Mouse (Mus musculus) fat pad, adult 2 months (tissue): Measurements from ENCODE around the gene Cacybp.

Source experiments
- DNase-seq: peaks from one replicate; pipeline ENCODE4 v3.0.0-alpha.2; 2011; ENCODE audit warnings: low read depth, low spot score; ENCODE audit errors: extremely low read depth

The Cacybp gene

GRCm38 (mm10) chr1:160217898-160218297 is 5.2 kb upstream of the Cacybp start:
- no peak for DNase-seq

- no peak for DNase-seq
These were observed 1.5 kb upstream of the Cacybp start for GRCm38 (mm10) chr1:160214171-160214570.

- no peak for DNase-seq
These were observed 468 bp downstream of the Cacybp start for GRCm38 (mm10) chr1:160212123-160212691.

DNA sequence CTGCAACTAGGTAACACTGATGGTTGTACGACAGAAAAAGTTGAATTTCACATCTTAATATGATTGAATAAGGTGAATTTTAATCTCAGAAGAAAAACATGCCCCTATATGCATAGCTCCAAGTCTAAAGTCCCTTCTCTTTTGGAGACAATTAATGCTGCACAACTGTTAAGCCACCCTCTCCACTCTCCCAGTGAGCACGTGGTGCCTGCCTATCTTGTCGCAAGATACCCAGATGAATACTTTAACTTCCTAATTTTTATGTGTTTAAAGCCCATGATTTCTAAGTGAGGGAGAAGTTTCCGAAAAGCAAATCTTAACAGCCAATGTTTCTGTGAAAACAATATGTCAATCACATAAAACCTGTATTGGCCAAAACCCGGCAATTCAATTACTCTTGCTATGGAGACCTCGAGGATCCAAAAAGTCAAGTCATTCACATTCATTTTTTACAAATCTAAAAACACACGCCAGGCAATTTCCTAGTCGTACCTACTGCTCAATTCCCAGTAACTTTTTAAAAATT is 1.0 kb downstream of the Cacybp start:
- no peak for DNase-seq

GRCm38 (mm10) chr1:160210566-160210965 is 2.1 kb downstream of the Cacybp start:
- no peak for DNase-seq

DNA sequence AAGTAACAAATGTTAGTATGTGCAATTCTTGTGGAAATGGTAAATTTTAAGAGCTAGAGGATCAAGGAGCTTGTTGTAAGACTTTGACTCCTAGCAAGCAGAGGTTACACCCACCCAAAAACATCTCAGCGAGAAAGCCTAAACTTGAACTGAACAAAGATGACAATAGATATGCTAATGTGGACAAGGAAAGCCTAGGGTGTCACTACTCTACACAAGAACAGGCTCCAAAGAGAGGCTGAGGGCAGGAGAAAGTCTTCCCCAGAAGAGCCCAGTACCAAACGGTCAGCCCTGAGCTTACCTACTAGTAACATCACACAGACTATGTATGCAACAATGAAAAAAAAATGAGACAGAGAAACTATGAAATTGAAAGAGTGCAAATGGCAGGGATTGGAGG is 2.8 kb downstream of the Cacybp start:
- no peak for DNase-seq

- no peak for DNase-seq
These were observed 7.2 kb downstream of the Cacybp start for GRCm38 (mm10) chr1:160205486-160205885.

- DNase-seq = no peak
These were observed 17.4 kb downstream of the Cacybp start for GRCm38 (mm10) chr1:160195337-160195663.

DNA sequence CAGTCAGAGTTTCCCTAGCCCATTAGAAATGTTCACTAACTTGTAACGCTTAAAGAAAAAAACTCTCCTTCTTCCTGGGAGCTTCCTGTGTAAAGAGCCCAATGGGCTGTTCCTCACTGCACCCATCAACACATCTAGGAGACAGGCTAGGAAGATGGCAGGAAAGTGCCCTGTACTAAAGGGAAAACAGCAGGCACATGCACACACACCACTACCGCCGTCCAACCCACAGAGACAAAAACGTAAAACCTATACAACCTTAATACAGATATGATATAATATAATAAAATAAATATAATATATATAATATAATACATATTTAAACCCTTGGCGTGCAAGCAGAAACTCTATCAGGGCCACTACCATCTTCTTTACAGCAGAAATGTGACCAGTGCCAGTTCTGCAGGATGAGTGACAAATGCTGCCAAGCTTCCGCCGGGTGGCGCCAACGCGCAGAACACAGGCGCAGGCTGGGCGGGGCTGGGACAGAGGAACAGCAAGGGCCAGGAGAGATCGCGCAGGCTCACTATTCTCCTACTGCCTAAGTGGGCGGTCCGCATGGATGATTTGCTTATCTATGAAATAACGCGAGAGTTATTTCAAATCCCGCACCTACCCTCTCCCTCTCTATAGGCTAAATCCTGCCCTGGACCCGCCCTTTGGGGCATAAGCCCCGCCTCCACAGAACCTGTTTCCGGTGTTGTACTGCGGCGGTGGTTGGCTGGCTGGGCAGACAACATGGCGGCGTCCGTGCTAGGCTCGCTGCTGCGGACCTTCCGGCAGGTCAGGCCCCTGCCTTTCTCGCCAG is 17.9 kb downstream of the Cacybp start, which contains the start of gene Mrps14:
TSS of gene Mrps14 (plus strand) at position 687 of the 808 bp plus-strand sequence.
- DNase-seq = peak; percentile 94

DNA sequence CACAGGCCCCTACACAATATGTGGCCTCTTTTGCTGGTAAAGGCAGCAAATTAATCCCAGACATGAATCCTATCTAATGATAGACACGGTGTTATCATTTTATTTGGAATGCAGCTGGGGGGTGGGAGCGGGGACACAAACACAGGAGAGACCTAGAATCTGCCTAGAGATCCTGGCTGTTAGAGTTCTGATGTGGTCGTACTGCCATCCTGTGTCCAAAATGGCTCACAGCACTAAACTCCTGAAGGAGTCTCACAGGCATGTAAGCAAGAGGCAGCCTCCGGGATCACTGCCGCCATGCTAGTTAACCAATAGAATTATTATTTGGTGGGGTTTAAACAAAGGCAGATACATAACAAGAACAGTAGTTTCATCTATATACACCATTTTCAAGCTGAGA is 28.2 kb downstream of the Cacybp start:
- DNase-seq = no peak

DNA sequence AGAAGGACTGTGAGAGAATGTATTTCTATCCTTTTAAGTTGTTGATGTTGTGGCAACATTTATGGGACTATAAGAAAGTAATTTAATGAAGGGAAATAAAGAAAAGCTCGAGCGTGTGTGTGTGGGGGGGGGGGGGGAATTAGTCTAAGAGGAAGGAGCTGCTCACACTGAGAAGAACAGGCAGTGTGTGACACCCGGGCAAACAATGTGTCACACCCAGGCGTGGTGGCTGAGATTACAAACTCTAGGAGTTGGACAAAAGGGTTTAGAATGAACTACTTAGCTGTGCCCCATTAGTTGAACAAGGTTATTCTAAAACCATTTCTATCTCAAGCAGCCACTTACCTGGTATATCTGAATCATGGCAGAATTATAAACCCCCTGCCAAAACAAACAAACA is 31.5 kb downstream of the Cacybp start:
- no peak for DNase-seq

- DNase-seq = no peak
These were observed 35.8 kb downstream of the Cacybp start for GRCm38 (mm10) chr1:160176903-160177302.

DNA sequence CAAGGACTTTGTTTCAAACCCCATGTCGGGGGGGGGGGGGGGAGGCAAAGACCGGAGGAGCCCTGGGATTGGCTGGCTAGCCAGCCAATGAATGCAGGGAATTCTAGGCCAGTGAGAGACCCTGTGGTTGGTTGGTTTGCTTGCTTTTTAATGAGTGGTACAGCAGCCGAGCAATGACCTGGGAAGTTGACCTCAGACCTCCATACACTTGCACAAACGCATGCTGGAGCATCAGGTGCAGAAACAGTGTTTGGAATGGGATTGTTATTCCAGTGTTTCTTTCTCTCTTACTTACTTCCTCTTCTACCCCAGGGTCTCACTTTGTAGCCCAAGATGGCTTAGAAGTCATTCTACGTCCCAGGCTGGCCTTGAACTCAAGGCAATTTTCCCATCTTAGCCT is 46.1 kb downstream of the Cacybp start:
- no peak for DNase-seq

- no peak for DNase-seq
These were observed 54.5 kb downstream of the Cacybp start for GRCm38 (mm10) chr1:160158190-160158589.

- no peak for DNase-seq
These were observed 59.2 kb downstream of the Cacybp start, which contains the start of gene Tnn for GRCm38 (mm10) chr1:160153480-160153879. Gene Tnn, minus strand, starts transcription at chr1:160153580.
